Mouse (Mus musculus): ENCODE results near the gene Eif2b4. TPM values are rescaled to one million over a fixed set of nuclear protein-coding genes. Genes with fewer than 3 reads are reported as not detected.
A peak's percentile ranks its signal among the peaks of the same experiment; 100 is the strongest.

The Eif2b4 gene
- polyA plus RNA-seq, 1 experiment from 2014 or later, result 85.4 TPM

DNA sequence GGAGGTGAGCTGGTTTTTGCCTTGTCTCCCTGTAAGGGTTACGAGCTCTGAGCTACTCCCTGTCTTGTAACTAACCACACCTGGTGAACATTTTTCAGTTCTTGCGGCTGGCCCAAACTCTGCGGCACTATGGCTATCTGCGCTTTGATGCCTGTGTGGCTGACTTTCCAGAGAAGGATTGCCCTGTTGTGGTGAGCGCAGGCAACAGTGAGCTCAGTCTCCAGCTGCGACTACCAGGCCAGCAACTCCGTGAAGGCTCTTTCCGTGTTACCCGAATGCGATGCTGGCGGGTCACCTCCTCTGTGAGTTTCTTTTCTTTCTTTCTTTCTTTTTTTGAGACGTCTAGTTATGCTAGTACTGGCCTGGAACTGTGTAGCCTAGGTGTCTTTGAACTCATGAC, 3.8 kb upstream of the Eif2b4 start:
- Histone ChIP-seq H3K9me3 (peaks cover 6% of the 10 kb centered on the region), H3K27me3 (ENCODE audit: poor library complexity, severe bottlenecking) (no peaks in the 10 kb centered on the region), H3K27ac (no peak overlapping the region), H3K36me3 (replicated peaks) (peaks cover 66% of the 10 kb centered on the region), H3K4me1 (peaks cover 31% of the 10 kb centered on the region), H3K4me3 (no peak overlapping the region)
- WGBS, result 93% methylated on average over 12 of the region's 12 CpGs
- DNase-seq (ENCODE audit: extremely low spot score, low spot score), result no peak

DNA sequence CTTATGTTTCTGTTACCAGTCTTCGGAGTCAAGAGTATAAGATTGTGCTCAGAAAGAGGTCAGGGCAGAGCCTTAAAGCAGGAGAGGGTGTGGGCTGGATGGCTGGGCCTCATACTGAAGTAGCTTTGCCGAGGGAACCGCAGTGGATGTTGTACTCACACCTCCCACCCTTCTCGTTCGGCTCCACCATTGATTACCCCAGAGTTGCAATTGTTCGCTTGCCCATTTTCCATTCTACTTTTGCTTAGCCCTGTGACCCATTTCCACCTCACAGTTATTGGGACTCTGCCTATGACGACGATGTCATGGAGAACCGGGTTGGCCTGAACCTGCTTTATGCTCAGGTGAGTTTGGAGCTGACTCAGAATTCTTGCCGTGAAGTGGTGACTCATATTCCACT, 3.0 kb upstream of the Eif2b4 start:
- H3K9me3 ChIP-seq, result peaks cover 6% of the 10 kb centered on the region
- no peak overlapping the region for H3K27ac ChIP-seq
- no peaks in the 10 kb centered on the region for H3K27me3 ChIP-seq (ENCODE audit: poor library complexity, severe bottlenecking)
- WGBS, result 96% methylated on average over 10 of the region's 10 CpGs
- DNase-seq (ENCODE audit: extremely low spot score, low spot score), result no peak
- H3K4me3 ChIP-seq, result no peak overlapping the region
- peaks cover 70% of the 10 kb centered on the region for H3K36me3 ChIP-seq (replicated peaks)
- H3K4me1 ChIP-seq, result peaks cover 36% of the 10 kb centered on the region

DNA sequence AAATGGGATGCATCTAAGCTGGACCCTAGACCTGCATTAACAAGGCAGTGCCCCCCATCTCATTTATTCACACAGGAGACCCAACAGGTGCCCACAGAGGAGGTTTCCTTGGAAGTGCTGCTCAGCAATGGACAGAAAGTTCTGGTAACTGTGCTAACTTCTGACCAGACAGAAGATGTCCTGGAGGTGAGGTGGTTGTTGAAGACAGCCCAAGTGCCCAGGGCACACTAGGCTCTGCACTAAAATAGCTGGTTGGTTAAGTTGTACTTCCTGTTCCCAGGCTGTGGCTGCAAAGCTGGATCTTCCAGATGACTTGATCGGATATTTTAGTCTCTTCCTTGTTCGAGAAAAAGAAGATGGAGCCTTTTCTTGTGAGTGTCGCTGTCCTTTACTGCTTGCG, 2.4 kb upstream of the Eif2b4 start:
- H3K27me3 ChIP-seq (ENCODE audit: poor library complexity, severe bottlenecking), result no peaks in the 10 kb centered on the region
- peaks cover 74% of the 10 kb centered on the region for H3K36me3 ChIP-seq (replicated peaks)
- H3K4me3 ChIP-seq, result no peak overlapping the region
- DNase-seq (ENCODE audit: extremely low spot score, low spot score), result no peak
- WGBS, result 89% methylated on average over 4 of the region's 4 CpGs
- no peak overlapping the region for H3K27ac ChIP-seq
- peaks cover 31% of the 10 kb centered on the region for H3K4me1 ChIP-seq
- peaks cover 6% of the 10 kb centered on the region for H3K9me3 ChIP-seq

DNA sequence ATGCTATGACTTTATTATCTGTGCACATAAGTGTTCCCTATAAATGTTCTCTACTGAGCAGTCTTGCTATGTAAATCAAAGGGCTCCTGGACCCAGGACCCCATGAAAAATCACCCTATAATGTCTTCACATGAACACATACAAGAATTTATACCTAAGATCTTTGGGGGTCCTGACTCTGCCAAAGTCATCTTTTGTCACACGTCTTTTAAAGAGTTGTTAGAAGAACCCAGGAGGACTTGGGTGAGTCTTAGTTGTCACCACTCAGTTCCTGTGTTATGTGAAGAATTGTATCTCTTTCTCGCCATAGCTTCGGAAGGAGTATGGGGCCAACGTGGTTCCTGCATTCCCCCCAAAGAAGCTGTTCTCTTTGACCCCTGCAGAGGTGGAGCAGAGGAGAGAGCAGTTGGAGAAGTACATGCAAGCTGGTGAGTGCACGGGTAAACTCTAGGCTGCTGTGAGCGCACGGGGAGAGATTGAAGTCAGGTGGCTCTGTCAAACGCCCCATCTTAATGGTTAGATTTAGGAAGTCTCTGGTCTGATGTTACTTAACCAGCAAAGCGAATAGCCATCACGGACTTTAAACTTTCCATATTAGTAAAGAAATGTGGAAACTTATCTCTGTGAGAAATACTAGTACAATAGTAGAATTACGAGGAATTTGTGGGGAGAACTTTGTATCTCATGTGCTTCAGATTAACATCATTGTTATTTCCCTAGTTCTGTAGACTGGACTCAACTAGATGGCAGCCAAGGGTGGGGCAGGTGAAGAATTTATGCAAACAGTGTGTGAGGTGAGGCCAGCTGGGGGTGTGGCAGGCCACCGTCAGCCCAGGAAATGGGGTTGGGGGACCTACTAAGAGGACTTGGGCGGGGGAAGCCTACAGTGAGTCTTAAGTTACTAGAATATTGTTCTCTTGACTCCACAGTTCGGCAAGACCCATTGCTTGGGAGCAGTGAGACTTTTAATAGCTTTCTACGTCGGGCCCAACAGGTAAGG, 1.6 kb upstream of the Eif2b4 start:
- Histone ChIP-seq H3K4me3 (peak overlapping the region; percentile 73), H3K36me3 (replicated peaks) (peaks cover 74% of the 10 kb centered on the region), H3K27ac (no peak overlapping the region), H3K27me3 (ENCODE audit: poor library complexity, severe bottlenecking) (no peaks in the 10 kb centered on the region), H3K9me3 (no peaks in the 10 kb centered on the region), H3K4me1 (peaks cover 25% of the 10 kb centered on the region)
- WGBS, result 93% methylated on average over 16 of the region's 16 CpGs
- DNase-seq (ENCODE audit: extremely low spot score, low spot score), result no peak

DNA sequence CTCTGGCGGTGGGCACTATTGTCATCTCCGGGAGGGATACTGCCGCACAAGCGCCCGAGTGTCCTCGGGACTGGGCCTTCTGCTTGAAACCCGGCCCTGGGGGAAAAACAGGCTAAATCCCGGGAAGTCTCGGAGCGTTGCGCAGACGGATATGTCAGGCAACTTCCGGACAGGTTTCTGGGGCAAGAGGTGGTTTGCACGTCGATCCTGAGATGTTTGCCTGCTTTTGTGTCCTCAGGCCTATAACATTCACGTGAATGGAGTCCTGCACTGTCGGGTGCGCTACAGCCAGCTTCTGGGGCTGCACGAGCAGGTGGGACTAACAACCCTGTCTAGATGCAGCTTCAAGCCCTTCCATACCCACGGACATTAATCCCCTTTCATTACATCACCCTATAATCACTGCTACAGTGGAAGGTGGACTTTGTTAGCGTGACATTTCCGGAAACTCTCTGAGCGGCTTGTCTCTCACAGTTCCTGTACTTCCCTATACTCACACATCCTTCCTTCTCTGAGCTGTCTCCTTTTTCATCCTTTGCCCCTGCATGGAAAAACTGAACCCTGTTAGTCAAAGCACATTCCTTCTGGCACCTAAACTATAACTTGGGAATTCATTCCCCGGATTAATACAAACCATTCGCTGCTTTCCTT, 526 bp upstream of the Eif2b4 start:
- DNase-seq (ENCODE audit: extremely low spot score, low spot score), result no peak
- Histone ChIP-seq H3K4me3 (peak overlapping the region; percentile 73), H3K9me3 (no peaks in the 10 kb centered on the region), H3K27me3 (ENCODE audit: poor library complexity, severe bottlenecking) (no peaks in the 10 kb centered on the region), H3K4me1 (peaks cover 25% of the 10 kb centered on the region), H3K36me3 (replicated peaks) (peaks cover 73% of the 10 kb centered on the region), H3K27ac (peak overlapping the region; percentile 87)
- 15% methylated on average over 25 of the region's 25 CpGs for WGBS

DNA sequence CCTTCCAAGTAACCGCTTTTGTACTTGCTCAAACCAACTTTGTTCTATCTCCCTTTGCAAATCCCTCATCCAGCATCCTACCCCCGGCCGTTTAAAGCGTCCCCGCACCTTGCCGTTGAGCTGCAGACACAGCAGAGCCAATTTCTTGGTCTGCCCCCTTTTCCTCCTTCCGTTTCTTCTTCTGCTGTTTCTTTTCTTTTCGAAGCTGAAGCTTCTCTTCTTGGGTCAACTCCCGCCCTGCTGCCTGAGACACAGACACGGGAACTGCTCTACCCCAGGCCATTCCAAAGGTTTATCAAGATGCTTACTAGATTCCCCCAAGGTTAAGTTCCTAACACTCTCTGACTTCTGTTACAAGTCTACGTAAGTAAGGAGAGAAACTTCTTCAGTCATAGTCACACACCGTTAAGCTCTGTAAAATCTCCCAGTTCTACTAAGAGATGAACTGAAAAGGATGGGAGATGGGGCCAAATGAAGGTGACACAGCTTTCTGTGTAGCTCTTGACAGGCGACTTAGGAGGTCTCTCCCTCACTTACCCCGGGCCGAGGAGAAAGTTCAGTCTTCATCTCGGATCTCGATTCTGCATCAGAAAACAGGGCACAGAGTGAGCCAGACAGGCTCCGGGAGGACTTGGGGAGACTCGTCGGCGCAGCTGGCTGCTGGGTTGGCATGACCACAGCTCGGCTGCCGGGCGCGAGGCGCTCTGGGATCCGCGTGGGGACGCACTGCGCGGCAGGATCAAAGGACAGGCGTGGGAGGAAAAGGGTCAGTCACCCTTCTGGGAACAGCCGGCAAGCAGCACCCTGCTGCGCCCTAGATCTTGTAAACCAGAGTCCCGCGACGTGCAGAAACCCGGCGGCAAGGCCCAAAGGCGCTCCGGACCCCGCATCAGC, 938 bp downstream of the Eif2b4 start:
- Histone ChIP-seq H3K9me3 (no peaks in the 10 kb centered on the region), H3K36me3 (replicated peaks) (peaks cover 73% of the 10 kb centered on the region), H3K4me3 (peak overlapping the region; percentile 73), H3K4me1 (peaks cover 25% of the 10 kb centered on the region), H3K27ac (peak overlapping the region; percentile 87), H3K27me3 (ENCODE audit: poor library complexity, severe bottlenecking) (no peaks in the 10 kb centered on the region)
- no peak for DNase-seq (ENCODE audit: extremely low spot score, low spot score)
- WGBS, result 16% methylated on average over 42 of the region's 42 CpGs

DNA sequence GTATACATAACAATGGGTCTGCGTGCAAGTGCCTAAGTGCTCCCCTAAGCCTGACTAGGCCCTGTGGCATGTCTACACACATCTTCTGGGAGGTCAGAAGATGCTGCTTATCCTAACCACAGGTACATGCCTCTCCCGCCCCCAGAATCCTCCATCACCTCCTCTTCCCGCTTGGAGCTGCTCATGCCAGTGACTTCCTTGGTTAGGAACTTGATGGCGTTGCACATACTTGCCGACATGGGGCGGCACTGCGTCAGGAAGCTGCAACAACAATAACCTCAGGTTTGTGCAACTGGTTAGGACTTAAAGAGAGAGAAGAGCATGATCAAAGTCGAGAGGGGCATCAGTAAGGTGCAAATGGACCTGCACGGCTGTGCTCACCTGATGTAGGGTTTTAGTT, 3.0 kb downstream of the Eif2b4 start:
- H3K9me3 ChIP-seq, result no peaks in the 10 kb centered on the region
- no peak overlapping the region for H3K27ac ChIP-seq
- 90% methylated on average over 9 of the region's 9 CpGs for WGBS
- peaks cover 25% of the 10 kb centered on the region for H3K4me1 ChIP-seq
- H3K4me3 ChIP-seq, result no peak overlapping the region
- H3K27me3 ChIP-seq (ENCODE audit: poor library complexity, severe bottlenecking), result no peaks in the 10 kb centered on the region
- no peak for DNase-seq (ENCODE audit: extremely low spot score, low spot score)
- H3K36me3 ChIP-seq (replicated peaks), result peaks cover 61% of the 10 kb centered on the region

DNA sequence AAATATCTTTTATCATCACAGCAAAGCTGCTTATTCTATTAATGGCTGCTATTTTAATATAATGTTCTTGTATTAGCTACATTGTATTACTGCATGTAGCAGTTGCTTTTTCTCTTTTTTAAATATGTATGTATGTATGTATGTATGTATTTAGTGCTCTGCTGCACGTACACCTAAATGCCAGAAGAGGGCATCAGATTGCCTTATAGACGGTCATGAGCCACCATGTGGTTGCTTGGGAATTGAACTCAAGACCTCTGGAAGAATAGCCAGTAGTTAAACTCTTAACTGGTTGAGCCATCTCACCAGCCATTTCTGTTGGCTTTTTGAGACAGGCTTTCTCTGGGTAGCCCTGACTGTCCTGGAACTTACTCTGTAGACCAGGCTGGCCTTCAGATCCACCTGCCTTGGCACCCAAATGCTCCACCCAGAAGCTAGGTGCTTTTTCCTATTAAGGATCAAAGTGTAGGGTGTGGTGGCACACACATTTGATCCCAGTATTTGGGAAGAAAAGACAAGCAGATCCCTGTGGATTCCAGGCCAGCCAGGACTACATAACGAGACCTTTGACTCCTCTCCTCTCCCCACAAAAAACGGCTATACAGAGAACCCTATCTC, 4.9 kb downstream of the Eif2b4 start:
- Histone ChIP-seq H3K27me3 (ENCODE audit: poor library complexity, severe bottlenecking) (no peaks in the 10 kb centered on the region), H3K4me3 (no peak overlapping the region), H3K4me1 (peaks cover 14% of the 10 kb centered on the region), H3K9me3 (no peaks in the 10 kb centered on the region), H3K27ac (no peak overlapping the region), H3K36me3 (replicated peaks) (peaks cover 51% of the 10 kb centered on the region)
- WGBS, result 83% methylated on average over 4 of the region's 4 CpGs
- no peak for DNase-seq (ENCODE audit: extremely low spot score, low spot score)

DNA sequence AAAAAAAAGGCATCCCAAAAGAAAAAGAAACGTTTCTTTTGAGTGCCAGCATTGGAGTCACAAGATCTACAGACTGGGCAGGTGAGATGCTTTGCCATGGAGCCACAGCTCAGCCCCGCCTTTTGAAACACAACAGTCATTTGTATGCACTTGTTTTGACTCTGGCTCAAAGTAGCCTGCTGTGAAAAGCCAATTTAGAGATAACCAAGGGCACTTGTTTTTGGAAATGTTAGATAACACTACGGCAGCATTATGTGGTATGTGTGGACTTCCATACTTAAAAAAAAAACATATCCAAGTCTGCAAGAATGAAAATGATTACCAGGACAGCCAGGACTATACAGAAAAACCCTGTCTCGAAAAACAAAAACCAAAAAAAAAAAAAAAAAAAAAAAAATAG, 9.6 kb downstream of the Eif2b4 start:
- Histone ChIP-seq H3K9me3 (no peaks in the 10 kb centered on the region), H3K27me3 (ENCODE audit: poor library complexity, severe bottlenecking) (no peaks in the 10 kb centered on the region), H3K36me3 (replicated peaks) (peaks cover 23% of the 10 kb centered on the region), H3K4me1 (peaks cover 11% of the 10 kb centered on the region), H3K27ac (no peak overlapping the region), H3K4me3 (no peak overlapping the region)
- WGBS, result 68% methylated on average over 4 of the region's 4 CpGs
- no peak for DNase-seq (ENCODE audit: extremely low spot score, low spot score)

DNA sequence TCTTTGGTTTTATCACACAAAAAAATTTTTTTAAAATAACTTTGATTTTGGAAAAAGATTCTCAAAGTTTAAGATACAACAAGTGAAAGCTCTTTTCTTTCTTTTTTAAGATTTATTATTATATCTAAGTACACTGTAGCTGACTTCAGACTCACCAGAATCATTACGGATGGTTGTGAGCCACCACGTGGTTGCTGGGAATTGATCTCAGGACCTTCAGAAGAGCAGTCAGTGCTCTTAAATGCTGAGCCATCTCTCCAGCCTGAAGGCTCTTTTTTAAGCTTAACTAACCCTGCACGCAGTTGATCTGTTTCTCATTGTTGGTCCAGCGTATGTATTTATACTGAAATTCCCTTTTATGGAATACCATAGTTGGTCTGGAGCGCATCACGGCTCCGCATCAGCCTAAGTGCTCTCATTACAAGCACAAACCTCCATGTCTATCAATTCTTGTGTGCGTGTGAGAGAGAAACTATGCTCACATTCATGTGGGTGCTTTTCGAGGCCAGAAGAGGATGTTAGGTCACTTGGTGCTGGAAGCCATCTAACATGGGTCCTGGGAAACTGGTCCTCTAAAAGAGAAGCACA, 12.0 kb downstream of the Eif2b4 start:
- Histone ChIP-seq H3K36me3 (replicated peaks) (peaks cover 18% of the 10 kb centered on the region), H3K9me3 (no peaks in the 10 kb centered on the region), H3K4me1 (peaks cover 16% of the 10 kb centered on the region), H3K4me3 (peak overlapping the region; percentile 71; the same call in 1 of the 2 replicates), H3K27ac (no peak overlapping the region), H3K27me3 (ENCODE audit: poor library complexity, severe bottlenecking) (no peaks in the 10 kb centered on the region)
- DNase-seq (ENCODE audit: extremely low spot score, low spot score), result no peak
- WGBS, result 95% methylated on average over 9 of the region's 9 CpGs

DNA sequence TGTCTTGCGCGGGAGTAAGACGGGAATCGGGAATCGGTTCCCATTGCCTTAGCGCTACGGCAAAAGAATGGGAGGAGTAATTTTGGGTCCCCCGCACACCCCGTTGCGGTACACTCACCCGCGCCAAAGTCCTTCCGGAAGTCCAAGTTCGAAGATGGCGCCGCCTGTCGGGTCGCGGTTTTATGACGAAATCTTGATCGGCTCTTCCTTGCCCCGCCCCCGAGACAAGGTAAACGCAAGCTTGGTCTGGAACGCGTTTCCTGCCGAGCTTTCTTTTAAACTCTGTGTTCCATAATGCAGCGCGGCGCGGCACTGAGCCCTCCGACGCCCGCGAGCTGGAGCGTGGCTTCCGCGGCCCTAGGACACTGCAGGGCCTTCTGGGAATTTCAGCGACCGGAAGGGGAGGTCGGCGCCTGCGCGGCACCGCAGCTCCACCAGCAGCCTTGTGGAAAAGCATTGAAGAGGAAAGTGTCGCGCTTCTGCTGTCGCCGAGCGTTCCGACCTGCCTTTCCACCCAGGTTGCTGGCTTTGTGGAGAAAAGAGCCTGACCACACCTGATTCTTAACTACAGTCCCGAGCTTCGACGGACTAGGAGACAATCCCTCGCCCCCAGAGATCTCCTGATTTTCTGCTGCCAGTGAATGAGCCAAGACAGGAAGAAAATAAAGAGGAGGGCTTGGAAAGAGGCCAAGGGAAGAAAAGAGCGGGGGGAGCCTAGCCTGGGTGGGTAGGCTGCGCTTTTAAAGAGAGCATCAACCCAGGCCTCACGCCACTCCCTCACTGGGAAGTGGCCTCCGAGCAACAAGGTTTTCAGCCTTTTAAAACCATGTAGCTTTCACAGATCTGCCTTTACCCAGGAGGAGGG, 13.2 kb downstream of the Eif2b4 start, which contains the start of the genes Gm29609 and Gtf3c2:
Gm29609 (minus strand) TSS at position 146 of the 865 bp plus-strand sequence.
Gtf3c2 (minus strand) TSS at position 379 of the 865 bp plus-strand sequence.
- Histone ChIP-seq H3K36me3 (replicated peaks) (peaks cover 24% of the 10 kb centered on the region), H3K4me3 (peak within 1 kb of the TSS; percentile 71), H3K4me1 (peaks cover 16% of the 10 kb centered on the region), H3K27me3 (ENCODE audit: poor library complexity, severe bottlenecking) (no peaks in the 10 kb centered on the region), H3K9me3 (no peaks in the 10 kb centered on the region), H3K27ac (peak within 1 kb of the TSS; percentile 92)
- DNase-seq (ENCODE audit: extremely low spot score, low spot score), result peak; percentile 87
- WGBS, result under 1% methylated on average over 59 of the region's 59 CpGs
